Mouse (Mus musculus) CH12.LX (cell line): Measurements from ENCODE around the gene Chic2.

Source experiments
- BHLHE40 ChIP-seq: IDR thresholded peaks from 2 replicates; pipeline ENCODE4 v1.6.1; 2011; ENCODE audit warnings: mild to moderate bottlenecking, low read depth, low read length, improper control_type of control experiment
- CTCF ChIP-seq, 2 experiments: IDR thresholded peaks in 1 of 2; conservative IDR thresholded peaks in 1 of 2; 2 replicates each; pipeline ENCODE4 v1.5.1; 2011 to 2012; ENCODE audit warnings: low read depth in 2 of 2, low read length in 2 of 2, improper control_type of control experiment in 1 of 2, inconsistent platforms in 1 of 2, mild to moderate bottlenecking in 1 of 2, moderate library complexity in 1 of 2
- KAT2A ChIP-seq: IDR thresholded peaks from 2 replicates; pipeline ENCODE4 v1.6.1; 2012; ENCODE audit warnings: low read length, improper control_type of control experiment, inconsistent platforms; ENCODE audit not compliant: insufficient replicate concordance
- POLR2A ChIP-seq: IDR thresholded peaks from 2 replicates; pipeline ENCODE4 v1.6.1; 2011; ENCODE audit warnings: low read depth, mild to moderate bottlenecking, improper control_type of control experiment, low read length
- SMC3 ChIP-seq: IDR thresholded peaks from 2 replicates; pipeline ENCODE4 v1.6.1; 2011; ENCODE audit warnings: low read depth, low read length, improper control_type of control experiment
- TCF12 ChIP-seq: IDR thresholded peaks from 2 replicates; pipeline ENCODE4 v1.6.1; 2014; ENCODE audit warnings: low read depth, mild to moderate bottlenecking, inconsistent platforms, low read length, improper control_type of control experiment
- UBTF ChIP-seq: IDR thresholded peaks from 2 replicates; pipeline ENCODE4 v1.6.1; 2012; ENCODE audit warnings: low read depth, mild to moderate bottlenecking, inconsistent platforms, low read length, improper control_type of control experiment, moderate library complexity

GRCm38 (mm10) chr5:75085521-75085875 lies 40.9 kb upstream of the Chic2 start:
- TF ChIP-seq BHLHE40 (no peak), CTCF (conservative IDR thresholded peaks at IDR 0.05 in 1 of 2, IDR thresholded peaks at IDR 0.05 in 1 of 2; ENCODE audit: low read depth in 2 of 2, low read length in 2 of 2) (no peak), TCF12 (no peak), POLR2A (no peak), SMC3 (no peak), KAT2A (no peak), UBTF (no peak)
